Mouse (Mus musculus): ENCODE measurements around the gene Ccdc97. TPM values are rescaled to one million over a fixed set of nuclear protein-coding genes. Genes with fewer than 3 reads are reported as not detected.

Ccdc97 gene
- polyA plus RNA-seq, 1 experiment from 2014 or later, result 12.1 TPM

- H3K36me3 ChIP-seq (ENCODE audit: insufficient read depth, low read length), result peaks cover 77% of the 10 kb centered on the region
- no peak for TF ChIP-seq EP300 (IDR thresholded peaks at IDR 0.05)
- no peak for TF ChIP-seq CTCF (IDR thresholded peaks at IDR 0.05)
- no peak overlapping the region for H3K9ac ChIP-seq (replicated peaks; ENCODE audit: low read depth)
- no peak overlapping the region for H3K4me3 ChIP-seq (ENCODE audit: low read depth, low read length)
- WGBS, result 55% methylated on average over 3 of the region's 3 CpGs
- no peaks in the 10 kb centered on the region for H3K9me3 ChIP-seq (ENCODE audit: low read length)
- no peak for ATAC-seq
- H3K27ac ChIP-seq (ENCODE audit: low read length), result no peak overlapping the region
- H3K4me2 ChIP-seq (replicated peaks; ENCODE audit: low read depth, low read length), result no peak overlapping the region
- DNase-seq (ENCODE audit: low spot score), result no peak
- no peaks in the 10 kb centered on the region for H3K27me3 ChIP-seq (replicated peaks; ENCODE audit: insufficient read depth, low read length)
- H3K4me1 ChIP-seq (ENCODE audit: insufficient read depth, low read depth, low read length), result no peaks in the 10 kb centered on the region
Observed at GRCm38 (mm10) chr7:25746844-25747243, 28.0 kb upstream of the Ccdc97 start.

- 82% methylated on average over 3 of the region's 3 CpGs for WGBS
- peaks cover 62% of the 10 kb centered on the region for H3K36me3 ChIP-seq (ENCODE audit: insufficient read depth, low read length)
- no peak overlapping the region for H3K4me3 ChIP-seq (ENCODE audit: low read depth, low read length)
- ATAC-seq (no peak), DNase-seq (ENCODE audit: low spot score) (no peak)
- H3K27me3 ChIP-seq (replicated peaks; ENCODE audit: insufficient read depth, low read length), result no peaks in the 10 kb centered on the region
- H3K9me3 ChIP-seq (ENCODE audit: low read length), result no peaks in the 10 kb centered on the region
- H3K9ac ChIP-seq (replicated peaks; ENCODE audit: low read depth), result no peak overlapping the region
- H3K4me2 ChIP-seq (replicated peaks; ENCODE audit: low read depth, low read length), result no peak overlapping the region
- TF ChIP-seq CTCF (IDR thresholded peaks at IDR 0.05) (no peak), EP300 (IDR thresholded peaks at IDR 0.05) (no peak)
- no peaks in the 10 kb centered on the region for H3K4me1 ChIP-seq (ENCODE audit: insufficient read depth, low read depth, low read length)
- H3K27ac ChIP-seq (ENCODE audit: low read length), result no peak overlapping the region
Observed at GRCm38 (mm10) chr7:25738277-25738676, 19.4 kb upstream of the Ccdc97 start.

- H3K27ac ChIP-seq (ENCODE audit: low read length), result no peak overlapping the region
- WGBS, result 92% methylated on average over 2 of the region's 2 CpGs
- no peak overlapping the region for H3K9ac ChIP-seq (replicated peaks; ENCODE audit: low read depth)
- no peaks in the 10 kb centered on the region for H3K9me3 ChIP-seq (ENCODE audit: low read length)
- H3K27me3 ChIP-seq (replicated peaks; ENCODE audit: insufficient read depth, low read length), result no peaks in the 10 kb centered on the region
- no peak overlapping the region for H3K4me2 ChIP-seq (replicated peaks; ENCODE audit: low read depth, low read length)
- TF ChIP-seq CTCF (IDR thresholded peaks at IDR 0.05), result peak; percentile 37; the same call in 1 of the 2 replicates
- no peak for TF ChIP-seq EP300 (IDR thresholded peaks at IDR 0.05)
- H3K36me3 ChIP-seq (ENCODE audit: insufficient read depth, low read length), result peaks cover 61% of the 10 kb centered on the region
- no peaks in the 10 kb centered on the region for H3K4me1 ChIP-seq (ENCODE audit: insufficient read depth, low read depth, low read length)
- no peak overlapping the region for H3K4me3 ChIP-seq (ENCODE audit: low read depth, low read length)
- no peak for DNase-seq (ENCODE audit: low spot score)
- ATAC-seq, result no peak
Observed at GRCm38 (mm10) chr7:25736920-25737319, 18.0 kb upstream of the Ccdc97 start.

GRCm38 (mm10) chr7:25734991-25735390, 16.1 kb upstream of the Ccdc97 start:
- TF ChIP-seq EP300 (IDR thresholded peaks at IDR 0.05) (no peak), CTCF (IDR thresholded peaks at IDR 0.05) (no peak)
- WGBS, result 45% methylated on average over 4 of the region's 4 CpGs
- H3K27me3 ChIP-seq (replicated peaks; ENCODE audit: insufficient read depth, low read length), result no peaks in the 10 kb centered on the region
- no peak overlapping the region for H3K9ac ChIP-seq (replicated peaks; ENCODE audit: low read depth)
- H3K27ac ChIP-seq (ENCODE audit: low read length), result no peak overlapping the region
- no peak for ATAC-seq
- H3K9me3 ChIP-seq (ENCODE audit: low read length), result no peaks in the 10 kb centered on the region
- no peaks in the 10 kb centered on the region for H3K4me1 ChIP-seq (ENCODE audit: insufficient read depth, low read depth, low read length)
- no peak for DNase-seq (ENCODE audit: low spot score)
- no peak overlapping the region for H3K4me2 ChIP-seq (replicated peaks; ENCODE audit: low read depth, low read length)
- peaks cover 57% of the 10 kb centered on the region for H3K36me3 ChIP-seq (ENCODE audit: insufficient read depth, low read length)
- no peak overlapping the region for H3K4me3 ChIP-seq (ENCODE audit: low read depth, low read length)

GRCm38 (mm10) chr7:25731294-25732055, 12.6 kb upstream of the Ccdc97 start:
- no peaks in the 10 kb centered on the region for H3K4me1 ChIP-seq (ENCODE audit: insufficient read depth, low read depth, low read length)
- H3K4me3 ChIP-seq (ENCODE audit: low read depth, low read length), result no peak overlapping the region
- no peaks in the 10 kb centered on the region for H3K27me3 ChIP-seq (replicated peaks; ENCODE audit: insufficient read depth, low read length)
- H3K36me3 ChIP-seq (ENCODE audit: insufficient read depth, low read length), result peaks cover 64% of the 10 kb centered on the region
- WGBS, result 90% methylated on average over 8 of the region's 8 CpGs
- DNase-seq (ENCODE audit: low spot score) (no peak), ATAC-seq (no peak)
- H3K9me3 ChIP-seq (ENCODE audit: low read length), result no peaks in the 10 kb centered on the region
- TF ChIP-seq CTCF (IDR thresholded peaks at IDR 0.05), result no peak
- TF ChIP-seq EP300 (IDR thresholded peaks at IDR 0.05), result no peak
- no peak overlapping the region for H3K4me2 ChIP-seq (replicated peaks; ENCODE audit: low read depth, low read length)
- no peak overlapping the region for H3K27ac ChIP-seq (ENCODE audit: low read length)
- no peak overlapping the region for H3K9ac ChIP-seq (replicated peaks; ENCODE audit: low read depth)

GRCm38 (mm10) chr7:25729862-25730261, 11.0 kb upstream of the Ccdc97 start:
- H3K36me3 ChIP-seq (ENCODE audit: insufficient read depth, low read length), result peaks cover 70% of the 10 kb centered on the region
- TF ChIP-seq CTCF (IDR thresholded peaks at IDR 0.05), result no peak
- no peak for TF ChIP-seq EP300 (IDR thresholded peaks at IDR 0.05)
- 86% methylated on average over 2 of the region's 2 CpGs for WGBS
- H3K9me3 ChIP-seq (ENCODE audit: low read length), result no peaks in the 10 kb centered on the region
- no peak overlapping the region for H3K9ac ChIP-seq (replicated peaks; ENCODE audit: low read depth)
- no peaks in the 10 kb centered on the region for H3K4me1 ChIP-seq (ENCODE audit: insufficient read depth, low read depth, low read length)
- H3K4me2 ChIP-seq (replicated peaks; ENCODE audit: low read depth, low read length), result no peak overlapping the region
- no peak for ATAC-seq
- H3K4me3 ChIP-seq (ENCODE audit: low read depth, low read length), result no peak overlapping the region
- no peak for DNase-seq (ENCODE audit: low spot score)
- H3K27me3 ChIP-seq (replicated peaks; ENCODE audit: insufficient read depth, low read length), result no peaks in the 10 kb centered on the region
- no peak overlapping the region for H3K27ac ChIP-seq (ENCODE audit: low read length)
